Mouse (Mus musculus): ENCODE measurements at regions not wholly inside any gene's neighbourhood (a gene's known extent, or its start where the extent isn't known, plus 50 kb on each side); places are given as distances from the start of the nearest gene placed in this dataset.
A peak's percentile ranks its signal among the peaks of the same experiment; 100 is the strongest.

DNA sequence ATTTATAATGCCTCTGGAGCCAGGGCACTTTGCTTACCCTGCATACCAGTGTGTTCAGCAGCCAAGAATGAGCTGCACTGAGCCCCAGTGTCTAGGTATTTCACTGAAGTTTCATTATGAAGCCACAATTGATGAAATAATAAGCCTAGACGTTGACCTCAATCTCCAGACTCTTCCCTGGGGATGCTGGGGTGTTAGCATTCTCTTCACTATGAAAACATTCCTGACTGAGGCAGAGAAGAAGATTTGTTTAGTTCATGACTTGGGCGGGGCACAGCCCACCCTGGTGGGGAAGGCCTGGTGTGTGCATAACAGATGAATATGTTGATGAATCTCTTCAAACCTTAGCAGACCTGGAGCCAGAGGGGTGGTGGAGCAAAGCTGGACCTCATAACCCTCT is 104.4 kb downstream of the Erv3 start:
- H3K4me2 ChIP-seq (replicated peaks), result no peak overlapping the region
- ATAC-seq (ENCODE audit: low FRiP score, low read depth), result no peak
- H3K27ac ChIP-seq, result no peak overlapping the region
- 66% methylated on average over 2 of the region's 2 CpGs for WGBS
- H3K36me3 ChIP-seq, result no peaks in the 10 kb centered on the region
- H3K9ac ChIP-seq, result no peak overlapping the region
- H3K4me3 ChIP-seq, result no peak overlapping the region
- H3K27me3 ChIP-seq, result no peaks in the 10 kb centered on the region
- 0 out of 2 replicates have a peak, but pooled peaks cover 4% of the 10 kb centered on the region for H3K4me1 ChIP-seq
- H3K9me3 ChIP-seq, result no peaks in the 10 kb centered on the region

DNA sequence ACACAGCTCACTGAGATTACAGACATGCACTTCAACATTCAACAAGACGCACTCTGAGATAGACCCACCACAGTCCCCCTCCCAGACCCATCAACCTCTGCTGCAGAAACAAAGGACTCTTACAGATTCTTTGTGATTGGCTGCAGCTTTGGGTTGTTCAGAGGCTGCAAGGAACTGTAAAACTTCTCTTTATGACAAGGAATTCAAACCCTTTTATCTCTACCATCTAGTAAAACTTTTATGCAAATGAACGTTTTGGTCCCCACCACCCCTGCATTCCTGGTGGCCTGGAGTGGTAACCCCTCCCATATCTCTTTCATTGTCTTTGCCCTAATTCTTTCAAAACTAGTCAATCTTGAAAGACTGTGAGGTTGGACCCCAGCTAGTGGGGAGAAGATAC is 106.1 kb downstream of the Erv3 start:
- no peak overlapping the region for H3K9ac ChIP-seq
- no peak overlapping the region for H3K4me3 ChIP-seq
- no peaks in the 10 kb centered on the region for H3K36me3 ChIP-seq
- WGBS, result 58% methylated on average over 2 of the region's 2 CpGs
- H3K4me1 ChIP-seq, result peaks cover 10% of the 10 kb centered on the region; the same call in 1 of the 2 replicates
- no peaks in the 10 kb centered on the region for H3K27me3 ChIP-seq
- no peak overlapping the region for H3K4me2 ChIP-seq (replicated peaks)
- H3K9me3 ChIP-seq, result no peaks in the 10 kb centered on the region
- no peak for ATAC-seq (ENCODE audit: low FRiP score, low read depth)
- no peak overlapping the region for H3K27ac ChIP-seq

DNA sequence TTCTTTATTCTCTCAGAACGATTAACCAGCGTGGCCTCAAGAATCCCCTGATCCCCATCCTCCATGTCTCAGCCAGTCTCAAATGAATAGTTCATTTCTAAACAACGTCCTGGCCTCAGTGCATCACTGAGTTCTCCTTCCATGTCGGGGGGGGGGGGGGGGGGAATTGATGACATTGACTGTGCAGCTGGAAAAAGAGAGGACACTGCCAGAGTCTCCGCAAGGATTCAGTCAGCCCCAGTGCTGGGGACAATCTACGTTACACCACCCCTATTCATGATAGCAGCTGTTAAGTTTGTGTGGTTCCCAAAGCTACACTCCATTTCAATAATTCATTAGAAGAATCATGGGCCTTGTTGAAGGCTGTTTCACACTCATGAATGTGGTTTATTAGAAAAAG is 108.9 kb downstream of the Erv3 start:
- no peak for ATAC-seq (ENCODE audit: low FRiP score, low read depth)
- Histone ChIP-seq H3K27ac (no peak overlapping the region), H3K27me3 (no peaks in the 10 kb centered on the region), H3K4me3 (no peak overlapping the region), H3K4me2 (replicated peaks) (no peak overlapping the region), H3K4me1 (peaks cover 11% of the 10 kb centered on the region; the same call in 1 of the 2 replicates), H3K9ac (no peak overlapping the region), H3K36me3 (no peaks in the 10 kb centered on the region), H3K9me3 (no peaks in the 10 kb centered on the region)
- WGBS, result 84% methylated on average over 6 of the region's 6 CpGs

- H3K4me1 ChIP-seq, result peaks cover 11% of the 10 kb centered on the region; the same call in 1 of the 2 replicates
- H3K4me2 ChIP-seq (replicated peaks), result no peak overlapping the region
- H3K9me3 ChIP-seq, result no peaks in the 10 kb centered on the region
- H3K9ac ChIP-seq, result no peak overlapping the region
- 64% methylated on average over 4 of the region's 4 CpGs for WGBS
- no peak overlapping the region for H3K27ac ChIP-seq
- H3K27me3 ChIP-seq, result no peaks in the 10 kb centered on the region
- H3K36me3 ChIP-seq, result no peaks in the 10 kb centered on the region
- ATAC-seq (ENCODE audit: low FRiP score, low read depth), result no peak
- no peak overlapping the region for H3K4me3 ChIP-seq
Measured at GRCm38 (mm10) chr2:131750206-131750605, 109.3 kb downstream of the Erv3 start.

DNA sequence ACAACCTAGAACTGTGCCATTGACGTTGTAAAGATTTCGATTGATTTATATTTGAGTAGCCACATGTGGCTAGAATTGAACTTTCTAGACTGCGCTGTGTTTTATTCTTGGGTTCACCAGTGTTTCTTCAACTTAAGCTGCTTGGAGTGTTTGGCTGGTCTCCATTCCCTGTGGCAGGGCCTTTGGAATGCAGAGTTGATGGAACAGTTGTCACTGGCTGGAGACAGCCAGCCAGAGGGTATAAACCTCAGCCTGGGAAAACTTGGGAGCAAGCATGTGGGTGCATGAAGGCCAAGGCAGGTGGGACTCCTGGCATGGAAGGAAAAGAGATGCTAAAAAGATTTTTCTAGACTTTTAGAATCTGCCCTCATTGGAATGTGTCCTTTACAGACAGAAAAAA is 109.8 kb downstream of the Erv3 start:
- H3K4me2 ChIP-seq (replicated peaks), result no peak overlapping the region
- H3K27ac ChIP-seq, result no peak overlapping the region
- H3K9me3 ChIP-seq, result no peaks in the 10 kb centered on the region
- ATAC-seq (ENCODE audit: low FRiP score, low read depth), result no peak
- no peak overlapping the region for H3K9ac ChIP-seq
- no peak overlapping the region for H3K4me3 ChIP-seq
- H3K4me1 ChIP-seq, result peaks cover 7% of the 10 kb centered on the region; the same call in 1 of the 2 replicates
- H3K36me3 ChIP-seq, result no peaks in the 10 kb centered on the region
- H3K27me3 ChIP-seq, result no peaks in the 10 kb centered on the region
- 79% methylated on average over 3 of the region's 3 CpGs for WGBS

DNA sequence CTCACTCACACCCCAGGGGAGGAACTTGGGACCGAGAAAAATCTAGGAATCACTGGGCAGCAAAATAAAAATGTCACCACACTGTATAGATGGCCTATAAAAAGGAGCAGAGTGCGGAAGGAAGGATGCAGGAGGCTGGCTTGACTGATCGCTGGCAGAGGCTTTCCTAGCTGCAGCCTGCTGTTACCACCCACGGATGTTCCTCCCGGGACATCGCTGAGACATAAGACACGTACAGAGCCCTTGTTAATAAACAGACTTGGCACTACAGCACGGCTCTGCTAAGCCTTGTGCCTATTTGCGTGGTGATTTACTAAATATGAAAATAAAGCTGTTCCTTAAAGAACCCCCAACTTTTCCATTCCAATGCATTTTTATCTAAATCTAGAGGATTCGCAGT is 110.8 kb downstream of the Erv3 start:
- WGBS, result 33% methylated on average over 10 of the region's 10 CpGs
- no peaks in the 10 kb centered on the region for H3K27me3 ChIP-seq
- H3K4me1 ChIP-seq, result peaks cover 7% of the 10 kb centered on the region; the same call in 1 of the 2 replicates
- no peak overlapping the region for H3K27ac ChIP-seq
- ATAC-seq (ENCODE audit: low FRiP score, low read depth), result no peak
- no peak overlapping the region for H3K4me2 ChIP-seq (replicated peaks)
- H3K9ac ChIP-seq, result no peak overlapping the region
- no peak overlapping the region for H3K4me3 ChIP-seq
- no peaks in the 10 kb centered on the region for H3K36me3 ChIP-seq
- H3K9me3 ChIP-seq, result no peaks in the 10 kb centered on the region

DNA sequence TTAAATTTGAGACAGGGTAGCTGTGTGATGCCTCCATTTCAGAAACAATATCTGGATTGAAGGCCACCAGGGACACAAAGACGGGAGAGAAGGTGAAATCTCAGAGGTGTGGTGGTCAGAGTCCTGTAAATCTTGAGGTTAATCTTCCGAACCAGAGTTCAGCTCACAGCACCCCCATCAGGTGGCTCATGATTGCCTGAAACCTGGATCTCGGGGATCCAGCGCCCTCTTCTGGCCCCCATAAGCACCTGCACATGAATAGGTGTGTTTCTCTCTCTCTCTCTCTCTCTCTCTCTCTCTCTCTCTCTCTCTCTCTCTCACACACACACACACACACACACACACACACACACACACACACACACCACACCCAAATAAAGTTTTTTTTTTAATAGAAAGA is 111.8 kb downstream of the Erv3 start:
- Histone ChIP-seq H3K4me3 (no peak overlapping the region), H3K9ac (no peak overlapping the region), H3K27ac (no peak overlapping the region), H3K4me1 (peaks cover 7% of the 10 kb centered on the region; the same call in 1 of the 2 replicates), H3K36me3 (no peaks in the 10 kb centered on the region), H3K27me3 (no peaks in the 10 kb centered on the region), H3K9me3 (no peaks in the 10 kb centered on the region), H3K4me2 (replicated peaks) (no peak overlapping the region)
- 72% methylated on average over 4 of the region's 4 CpGs for WGBS
- no peak for ATAC-seq (ENCODE audit: low FRiP score, low read depth)

DNA sequence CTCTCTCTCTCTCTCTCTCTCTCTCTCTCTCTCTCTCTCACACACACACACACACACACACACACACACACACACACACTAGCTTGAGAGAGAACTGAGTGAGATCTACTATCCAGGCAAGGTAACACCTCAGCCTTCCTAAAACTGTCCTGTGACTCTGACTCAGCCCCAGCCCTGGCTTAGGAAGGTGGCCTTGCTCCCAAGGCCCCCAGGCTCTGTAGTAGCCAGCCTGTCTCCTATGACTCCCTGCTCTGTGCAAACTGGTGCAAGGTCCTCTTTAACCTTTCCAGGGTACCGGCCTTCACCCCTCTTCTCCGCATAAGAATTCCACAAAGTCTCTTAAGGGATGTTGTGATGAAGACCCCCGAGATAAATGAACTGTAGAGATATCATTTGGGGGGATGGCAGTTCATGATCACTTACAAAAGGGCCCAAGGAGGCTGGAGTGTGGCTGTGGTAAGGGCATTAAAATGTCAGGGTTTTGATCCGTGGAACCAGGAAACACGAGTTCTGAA is 114.1 kb downstream of the Erv3 start:
- H3K4me1 ChIP-seq, result peaks cover 7% of the 10 kb centered on the region; the same call in 1 of the 2 replicates
- no peaks in the 10 kb centered on the region for H3K27me3 ChIP-seq
- no peaks in the 10 kb centered on the region for H3K36me3 ChIP-seq
- no peaks in the 10 kb centered on the region for H3K9me3 ChIP-seq
- 90% methylated on average over 5 of the region's 5 CpGs for WGBS
- ATAC-seq (ENCODE audit: low FRiP score, low read depth), result no peak
- no peak overlapping the region for H3K9ac ChIP-seq
- H3K27ac ChIP-seq, result no peak overlapping the region
- H3K4me3 ChIP-seq, result no peak overlapping the region
- no peak overlapping the region for H3K4me2 ChIP-seq (replicated peaks)

- H3K4me2 ChIP-seq (replicated peaks), result no peak overlapping the region
- no peak overlapping the region for H3K4me3 ChIP-seq
- no peak overlapping the region for H3K9ac ChIP-seq
- no peaks in the 10 kb centered on the region for H3K27me3 ChIP-seq
- H3K9me3 ChIP-seq, result no peaks in the 10 kb centered on the region
- no peaks in the 10 kb centered on the region for H3K36me3 ChIP-seq
- WGBS, result 82% methylated on average over 9 of the region's 9 CpGs
- peaks cover 7% of the 10 kb centered on the region; the same call in 1 of the 2 replicates for H3K4me1 ChIP-seq
- ATAC-seq (ENCODE audit: low FRiP score, low read depth), result no peak
- H3K27ac ChIP-seq, result no peak overlapping the region
Measured at GRCm38 (mm10) chr2:131744957-131745356, 114.6 kb downstream of the Erv3 start.

DNA sequence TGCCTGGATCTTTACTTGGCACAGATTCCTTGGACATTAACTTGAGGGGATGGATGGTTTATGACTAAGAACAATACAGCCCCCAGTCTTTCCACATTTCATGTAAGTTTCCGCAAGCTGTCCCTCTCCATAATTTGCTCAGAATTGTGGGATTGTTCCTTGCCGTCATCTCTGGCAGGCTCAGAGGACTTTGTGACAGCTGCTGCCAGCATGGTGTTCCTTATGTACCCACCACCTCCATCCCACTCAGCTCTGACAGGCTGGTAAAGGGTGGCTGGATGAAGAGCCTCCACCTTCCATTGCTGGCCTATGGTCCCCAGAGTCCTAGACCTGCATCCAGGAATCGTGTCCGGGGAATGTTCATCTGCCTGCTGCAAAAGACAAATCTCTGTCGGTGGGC is 119.1 kb downstream of the Erv3 start:
- Histone ChIP-seq H3K9me3 (no peaks in the 10 kb centered on the region), H3K36me3 (no peaks in the 10 kb centered on the region), H3K4me3 (no peak overlapping the region), H3K27me3 (0 out of 2 replicates have a peak, but pooled peaks cover 9% of the 10 kb centered on the region), H3K27ac (no peak overlapping the region), H3K4me1 (no peaks in the 10 kb centered on the region), H3K9ac (no peak overlapping the region), H3K4me2 (replicated peaks) (no peak overlapping the region)
- 79% methylated on average over 5 of the region's 5 CpGs for WGBS
- no peak for ATAC-seq (ENCODE audit: low FRiP score, low read depth)

GRCm38 (mm10) chr2:131739022-131739421 is 120.5 kb downstream of the Erv3 start:
- no peak overlapping the region for H3K27ac ChIP-seq
- no peak overlapping the region for H3K4me3 ChIP-seq
- H3K4me1 ChIP-seq, result no peaks in the 10 kb centered on the region
- ATAC-seq (ENCODE audit: low FRiP score, low read depth), result no peak
- 0 out of 2 replicates have a peak, but pooled peaks cover 9% of the 10 kb centered on the region for H3K27me3 ChIP-seq
- H3K36me3 ChIP-seq, result no peaks in the 10 kb centered on the region
- H3K9me3 ChIP-seq, result no peaks in the 10 kb centered on the region
- 77% methylated on average over 4 of the region's 4 CpGs for WGBS
- H3K9ac ChIP-seq, result no peak overlapping the region
- no peak overlapping the region for H3K4me2 ChIP-seq (replicated peaks)

GRCm38 (mm10) chr2:131734740-131735378 is 124.7 kb downstream of the Erv3 start:
- no peak overlapping the region for H3K4me3 ChIP-seq
- H3K4me1 ChIP-seq, result no peaks in the 10 kb centered on the region
- 87% methylated on average over 6 of the region's 6 CpGs for WGBS
- 0 out of 2 replicates have a peak, but pooled peaks cover 9% of the 10 kb centered on the region for H3K27me3 ChIP-seq
- H3K27ac ChIP-seq, result no peak overlapping the region
- no peak overlapping the region for H3K4me2 ChIP-seq (replicated peaks)
- ATAC-seq (ENCODE audit: low FRiP score, low read depth), result no peak
- H3K9me3 ChIP-seq, result no peaks in the 10 kb centered on the region
- no peaks in the 10 kb centered on the region for H3K36me3 ChIP-seq
- H3K9ac ChIP-seq, result no peak overlapping the region

DNA sequence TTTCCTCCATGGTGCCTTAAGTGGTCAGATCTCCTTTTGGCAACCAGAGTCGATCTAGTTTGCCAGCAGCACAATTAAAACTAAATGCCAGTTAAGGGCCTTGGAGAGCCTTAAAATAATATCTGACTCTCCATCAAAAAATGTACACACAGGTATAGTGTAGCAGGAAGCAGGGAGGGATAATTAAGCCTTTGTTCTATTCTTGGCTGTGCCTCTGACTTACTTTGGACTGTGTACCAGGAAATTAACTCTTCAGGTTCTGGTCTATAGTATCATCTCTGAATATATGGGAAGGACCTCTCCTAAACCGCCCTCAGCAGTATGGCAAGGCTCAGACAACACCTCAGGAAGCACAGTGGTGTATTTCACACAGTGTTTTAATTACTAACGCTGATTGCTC is 133.0 kb downstream of the Erv3 start:
- no peak overlapping the region for H3K4me2 ChIP-seq (replicated peaks)
- no peak overlapping the region for H3K27ac ChIP-seq
- H3K27me3 ChIP-seq, result no peaks in the 10 kb centered on the region
- no peaks in the 10 kb centered on the region for H3K4me1 ChIP-seq
- H3K36me3 ChIP-seq, result no peaks in the 10 kb centered on the region
- H3K9me3 ChIP-seq, result peaks cover 30% of the 10 kb centered on the region
- ATAC-seq (ENCODE audit: low FRiP score, low read depth), result 0 out of 2 replicates have a peak, but pooled peaks have one; percentile 24
- no peak overlapping the region for H3K9ac ChIP-seq
- no peak overlapping the region for H3K4me3 ChIP-seq
- 75% methylated on average over 3 of the region's 3 CpGs for WGBS

Data from limb, embryonic 13.5 days (tissue).